Mouse (Mus musculus) thymus, adult 2 months (tissue): ENCODE measurements at regions not wholly inside any gene's neighbourhood (a gene's known extent, or its start where the extent isn't known, plus 50 kb on each side); places are given as distances from the start of the nearest gene placed in this dataset.

Experiments used
- DNase-seq: peaks from one replicate; pipeline ENCODE4 v3.0.0; 2021
- H3K27ac ChIP-seq: fragments of 200-500 bp; 2 replicates; pipeline ENCODE4 v1.5.1; 2012; ENCODE audit warnings: low read length, control low read depth; ENCODE audit not compliant: control insufficient read depth, insufficient read depth
- H3K27me3 ChIP-seq: fragments of 200-500 bp; 2 replicates; pipeline ENCODE4 v1.6.1; 2012; ENCODE audit warnings: mild to moderate bottlenecking, low read length, moderate library complexity, mixed read lengths; ENCODE audit not compliant: control insufficient read depth, insufficient read depth
- H3K36me3 ChIP-seq: fragments of 200-500 bp; 2 replicates; pipeline ENCODE4 v1.6.1; 2012; ENCODE audit warnings: mild to moderate bottlenecking, low read length, moderate library complexity; ENCODE audit not compliant: control insufficient read depth, insufficient read depth
- H3K4me1 ChIP-seq: fragments of 200-500 bp; replicated peaks from 2 replicates; pipeline ENCODE4 v1.6.1; 2012; ENCODE audit warnings: low read length; ENCODE audit not compliant: control insufficient read depth, insufficient read depth
- H3K4me3 ChIP-seq: fragments of 200-500 bp; 2 replicates; pipeline ENCODE4 v1.5.1; 2012; ENCODE audit warnings: mild to moderate bottlenecking, low read length, control low read depth, moderate library complexity; ENCODE audit not compliant: control insufficient read depth, insufficient read depth
- CTCF ChIP-seq: fragments of 200-500 bp; IDR thresholded peaks from 2 replicates; pipeline ENCODE4 v1.5.1; 2012; ENCODE audit warnings: mild to moderate bottlenecking, control low read depth, low read length, moderate library complexity, borderline replicate concordance; ENCODE audit not compliant: control insufficient read depth, poor library complexity, insufficient read depth; ENCODE audit errors: extremely low read depth
- POLR2A ChIP-seq: fragments of 200-500 bp; IDR thresholded peaks from 2 replicates; pipeline ENCODE4 v1.6.1; 2012; ENCODE audit warnings: mild to moderate bottlenecking, low read length, control low read depth, moderate library complexity; ENCODE audit not compliant: control insufficient read depth, poor library complexity, insufficient read depth; ENCODE audit errors: extremely low read depth
- WGBS: fragments of 180-500 bp; shearing (Covaris S2); methylation state at CpG from one replicate; pipeline ENCODE4 v1.1.7; 2018; 5-methylcytosine and 5-hydroxymethylcytosine counted together

GRCm38 (mm10) chr2:74246631-74247030 lies 332.6 kb downstream of the Lnpk start:
- no peaks in the 10 kb centered on the region for H3K36me3 ChIP-seq
- no peak for DNase-seq
- H3K27ac ChIP-seq, result no peak overlapping the region
- no peaks in the 10 kb centered on the region for H3K27me3 ChIP-seq
- no peak overlapping the region for H3K4me3 ChIP-seq
- no peaks in the 10 kb centered on the region for H3K4me1 ChIP-seq
- 78% methylated on average over 4 of the region's 4 CpGs for WGBS
- TF ChIP-seq POLR2A (no peak), CTCF (no peak)

- 87% methylated on average over 6 of the region's 6 CpGs for WGBS
- Histone ChIP-seq H3K4me3 (no peak overlapping the region), H3K36me3 (no peaks in the 10 kb centered on the region), H3K27ac (no peak overlapping the region), H3K4me1 (no peaks in the 10 kb centered on the region), H3K27me3 (no peaks in the 10 kb centered on the region)
- TF ChIP-seq CTCF (no peak), POLR2A (no peak)
- no peak for DNase-seq
Observed at GRCm38 (mm10) chr2:74244203-74244602, 333.1 kb upstream of the Atp5g3 start.

DNA sequence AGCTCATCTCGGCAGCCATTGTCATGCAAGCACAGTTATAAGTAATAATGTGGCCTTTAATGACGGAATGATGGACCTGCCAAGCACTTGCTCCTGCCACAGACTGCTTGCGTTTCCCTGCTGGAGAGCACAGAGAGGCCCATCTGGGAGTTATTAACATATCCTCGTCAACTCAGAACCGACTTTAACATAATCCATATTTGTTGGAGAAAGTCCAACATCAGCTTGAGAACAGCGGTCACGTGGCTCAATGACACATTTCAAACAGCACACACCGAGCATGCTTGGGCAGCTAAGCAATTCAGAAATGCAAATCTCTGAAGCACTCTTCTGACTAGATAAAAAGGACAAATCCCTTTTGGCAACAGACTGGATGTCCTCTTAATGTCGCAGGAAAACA lies 332.7 kb upstream of the Atp5g3 start:
- WGBS, result 90% methylated on average over 9 of the region's 9 CpGs
- H3K27me3 ChIP-seq, result no peaks in the 10 kb centered on the region

DNA sequence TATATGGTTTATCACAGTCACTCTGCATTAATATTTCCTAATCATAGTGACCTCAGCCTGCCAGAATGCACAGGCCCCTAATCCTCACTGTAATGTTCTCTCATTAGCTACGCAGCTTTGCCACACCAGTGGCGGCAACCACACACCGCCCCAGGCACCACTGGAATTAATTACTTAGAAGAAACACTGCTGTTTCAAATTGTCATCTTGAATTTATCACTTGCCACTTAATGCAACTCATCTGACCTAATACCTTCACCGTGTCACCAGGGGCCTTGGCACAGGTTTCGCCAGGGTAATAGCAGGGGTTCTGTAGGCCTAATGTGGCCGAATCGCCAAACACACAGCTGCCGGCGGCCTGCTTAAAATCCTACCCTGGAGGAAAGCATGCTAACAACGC lies 328.5 kb upstream of the Atp5g3 start:
- Histone ChIP-seq H3K27ac (no peak overlapping the region), H3K4me1 (no peaks in the 10 kb centered on the region), H3K4me3 (no peak overlapping the region), H3K36me3 (no peaks in the 10 kb centered on the region), H3K27me3 (no peaks in the 10 kb centered on the region)
- TF ChIP-seq POLR2A (no peak), CTCF (no peak)
- no peak for DNase-seq
- WGBS, result 95% methylated on average over 10 of the region's 10 CpGs

More for the DNA sequence above, 332.7 kb upstream of the Atp5g3 start:
- Histone ChIP-seq H3K27ac (no peak overlapping the region), H3K4me3 (no peak overlapping the region), H3K36me3 (no peaks in the 10 kb centered on the region), H3K4me1 (no peaks in the 10 kb centered on the region)
- TF ChIP-seq POLR2A (no peak), CTCF (no peak)
- no peak for DNase-seq

DNA sequence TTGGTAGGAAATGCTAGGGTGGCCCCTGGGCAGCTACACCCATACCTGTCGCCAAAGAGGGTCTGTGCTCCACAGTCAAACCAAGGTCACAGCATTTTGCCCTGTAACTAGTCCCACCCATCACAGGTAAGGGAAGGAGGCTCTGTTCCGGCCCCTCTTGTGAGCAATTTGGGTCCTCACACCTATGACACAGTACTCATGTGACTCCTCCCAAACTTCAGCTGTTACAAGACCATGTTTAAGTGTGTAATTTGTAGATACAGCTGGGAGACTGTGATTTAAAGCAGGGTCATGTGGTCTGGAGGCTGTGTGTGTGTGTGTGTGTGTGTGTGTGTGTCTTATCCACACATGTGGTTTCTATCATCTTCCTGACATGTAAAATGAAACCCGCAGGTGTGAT lies 306.3 kb upstream of the Atp5g3 start:
- H3K4me3 ChIP-seq, result no peak overlapping the region
- H3K36me3 ChIP-seq, result no peaks in the 10 kb centered on the region
- TF ChIP-seq CTCF (no peak), POLR2A (no peak)
- no peaks in the 10 kb centered on the region for H3K27me3 ChIP-seq
- no peak for DNase-seq
- no peaks in the 10 kb centered on the region for H3K4me1 ChIP-seq
- no peak overlapping the region for H3K27ac ChIP-seq
- 87% methylated on average over 3 of the region's 3 CpGs for WGBS

DNA sequence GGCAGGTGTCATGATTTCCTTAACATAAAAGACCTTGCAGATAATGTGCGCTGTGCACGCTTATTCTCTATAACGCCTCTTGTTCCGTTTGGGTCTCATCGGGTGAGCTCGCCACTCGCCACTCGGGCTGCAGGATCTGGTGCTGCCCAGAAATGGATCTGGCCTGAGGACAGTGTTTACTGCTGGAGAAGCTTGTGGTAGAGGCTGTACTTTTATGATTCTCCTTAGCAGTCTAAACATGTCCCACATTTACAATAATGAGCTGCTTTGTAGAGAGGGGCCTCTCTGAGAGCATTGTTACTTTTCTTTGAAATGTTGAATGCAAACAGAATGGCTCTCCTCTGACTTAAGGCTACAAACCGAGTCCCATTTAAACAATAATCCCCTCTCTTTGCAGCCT lies 299.1 kb upstream of the Atp5g3 start:
- H3K27me3 ChIP-seq, result no peaks in the 10 kb centered on the region
- no peak overlapping the region for H3K4me3 ChIP-seq
- WGBS, result 90% methylated on average over 9 of the region's 9 CpGs
- no peak for DNase-seq
- H3K27ac ChIP-seq, result no peak overlapping the region
- H3K4me1 ChIP-seq, result no peaks in the 10 kb centered on the region
- no peaks in the 10 kb centered on the region for H3K36me3 ChIP-seq
- TF ChIP-seq CTCF, result no peak
- TF ChIP-seq POLR2A, result no peak

DNA sequence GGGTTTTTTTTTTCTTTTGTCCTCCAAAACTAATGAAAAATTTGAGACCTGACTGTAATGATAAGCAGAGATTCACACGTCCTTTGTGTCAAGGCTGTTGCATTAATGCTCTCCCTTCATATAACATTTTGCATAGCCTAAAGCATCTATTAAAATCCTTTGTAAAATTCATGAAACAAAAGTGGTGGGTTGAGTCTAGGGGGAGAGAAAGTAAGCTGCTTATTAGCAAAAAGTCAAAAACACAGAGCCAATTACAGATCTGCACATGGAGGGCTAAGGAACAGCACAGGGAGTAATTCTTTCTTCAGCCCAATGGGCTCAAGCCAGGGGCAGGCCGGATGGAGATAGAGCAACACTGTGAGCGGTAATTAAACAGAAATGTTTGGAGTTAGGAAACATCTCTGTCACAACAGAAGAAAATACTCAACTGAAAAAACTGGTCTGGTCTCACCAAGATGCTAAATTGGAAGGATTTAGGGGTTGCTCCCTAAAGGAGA lies 298.3 kb upstream of the Atp5g3 start:
- no peaks in the 10 kb centered on the region for H3K4me1 ChIP-seq
- 91% methylated on average over 3 of the region's 3 CpGs for WGBS
- H3K4me3 ChIP-seq, result no peak overlapping the region
- no peak for DNase-seq
- no peaks in the 10 kb centered on the region for H3K36me3 ChIP-seq
- H3K27me3 ChIP-seq, result no peaks in the 10 kb centered on the region
- H3K27ac ChIP-seq, result no peak overlapping the region
- TF ChIP-seq CTCF, result no peak
- TF ChIP-seq POLR2A, result no peak
